Mouse (Mus musculus) hindbrain, embryonic 11.5 days (tissue): ENCODE measurements around the gene Btn2a2. TPM values are rescaled to one million over a fixed set of nuclear protein-coding genes. Genes with fewer than 3 reads are reported as not detected.

ENCODE experiments used
- ATAC-seq: fragments of 200-750 bp; cut with Nextera tagmentation; 2 replicates; pipeline ENCODE4 v1.8.0; 2017; ENCODE audit warnings: mild to moderate bottlenecking, moderate TSS enrichment, moderate library complexity; ENCODE audit not compliant: low FRiP score
- DNase-seq: peaks from one replicate; pipeline ENCODE4 v3.0.0-alpha.2; 2015; ENCODE audit warnings: low spot score
- H3K27ac ChIP-seq: fragments of 300-500 bp; sonication (generic); 2 replicates; pipeline ENCODE4 v1.5.1; 2014; ENCODE audit warnings: mild to moderate bottlenecking, low read depth, low read length
- H3K27me3 ChIP-seq: fragments of 300-500 bp; sonication (generic); 2 replicates; pipeline ENCODE4 v1.6.1; 2014; ENCODE audit warnings: mild to moderate bottlenecking, low read length, moderate library complexity, mixed read lengths; ENCODE audit not compliant: control insufficient read depth, insufficient read depth
- H3K36me3 ChIP-seq: fragments of 300-500 bp; sonication (generic); 2 replicates; pipeline ENCODE4 v1.6.1; 2014; ENCODE audit warnings: mild to moderate bottlenecking, low read length, moderate library complexity, mixed read lengths; ENCODE audit not compliant: control insufficient read depth, insufficient read depth
- H3K4me1 ChIP-seq: fragments of 300-500 bp; sonication (generic); replicated peaks from 2 replicates; pipeline ENCODE4 v1.6.1; 2014; ENCODE audit warnings: low read length, mixed read lengths; ENCODE audit not compliant: control insufficient read depth, insufficient read depth
- H3K4me2 ChIP-seq: fragments of 300-500 bp; sonication (generic); replicated peaks from 2 replicates; pipeline ENCODE4 v1.6.1; 2014; ENCODE audit warnings: mild to moderate bottlenecking, low read depth, low read length
- H3K4me3 ChIP-seq: fragments of 300-500 bp; sonication (generic); 2 replicates; pipeline ENCODE4 v1.5.1; 2014; ENCODE audit warnings: low read depth, low read length
- H3K9ac ChIP-seq: fragments of 300-500 bp; sonication (generic); 2 replicates; pipeline ENCODE4 v1.6.1; 2014; ENCODE audit warnings: low read depth, low read length
- H3K9me3 ChIP-seq: fragments of 300-500 bp; sonication (generic); 2 replicates; pipeline ENCODE4 v1.6.1; 2016; ENCODE audit warnings: low read length; ENCODE audit not compliant: control insufficient read depth
- WGBS: fragments of 180-500 bp; shearing (Covaris S2); extraction: QIAGEN DNeasy Blood & Tissue Kit; methylation state at CpG from one replicate; pipeline ENCODE4 v1.1.7; 2014; 5-methylcytosine and 5-hydroxymethylcytosine counted together
- polyA plus RNA-seq: library from polyadenylated mRNA; unstranded; fragments of >200 nt; fragmentation: Nextera tagmentation; extraction: Ambion mirVana; gene quantifications from 2 replicates; pipeline ENCODE4 v1.2.1, GENCODE M21; 2014

Gene Btn2a2
- polyA plus RNA-seq, 1 experiment from 2014 or later = 0.15 TPM

DNA sequence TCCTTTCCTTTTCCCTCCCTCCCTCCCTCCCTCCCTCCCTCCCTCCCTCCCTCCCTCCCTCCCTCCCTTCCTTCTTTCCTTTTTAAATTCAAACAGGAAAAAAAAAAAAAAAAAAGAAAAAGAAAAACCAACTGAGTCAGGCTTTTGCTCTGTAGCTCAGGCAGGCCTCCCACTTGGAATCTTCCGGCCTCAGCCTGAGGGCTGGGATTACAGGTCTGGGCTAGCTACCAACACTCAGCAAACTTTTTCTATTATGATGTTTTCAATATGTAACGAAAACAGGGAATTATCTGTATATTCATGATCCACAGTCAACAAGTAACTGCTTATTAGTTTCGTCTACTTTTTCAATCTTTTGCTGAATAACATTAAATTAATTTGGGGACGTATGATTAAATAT, 14.3 kb upstream of the Btn2a2 start:
- WGBS = 38% methylated on average over 4 of the region's 4 CpGs
- DNase-seq = no peak
- H3K4me3 ChIP-seq = no peak overlapping the region
- no peak overlapping the region for H3K27ac ChIP-seq
- H3K36me3 ChIP-seq = no peaks in the 10 kb centered on the region
- H3K9ac ChIP-seq = no peak overlapping the region
- H3K9me3 ChIP-seq = no peaks in the 10 kb centered on the region
- H3K4me1 ChIP-seq = no peaks in the 10 kb centered on the region
- ATAC-seq = no peak
- 0 out of 2 replicates have a peak, but pooled peaks cover 2% of the 10 kb centered on the region for H3K27me3 ChIP-seq
- H3K4me2 ChIP-seq = no peak overlapping the region

DNA sequence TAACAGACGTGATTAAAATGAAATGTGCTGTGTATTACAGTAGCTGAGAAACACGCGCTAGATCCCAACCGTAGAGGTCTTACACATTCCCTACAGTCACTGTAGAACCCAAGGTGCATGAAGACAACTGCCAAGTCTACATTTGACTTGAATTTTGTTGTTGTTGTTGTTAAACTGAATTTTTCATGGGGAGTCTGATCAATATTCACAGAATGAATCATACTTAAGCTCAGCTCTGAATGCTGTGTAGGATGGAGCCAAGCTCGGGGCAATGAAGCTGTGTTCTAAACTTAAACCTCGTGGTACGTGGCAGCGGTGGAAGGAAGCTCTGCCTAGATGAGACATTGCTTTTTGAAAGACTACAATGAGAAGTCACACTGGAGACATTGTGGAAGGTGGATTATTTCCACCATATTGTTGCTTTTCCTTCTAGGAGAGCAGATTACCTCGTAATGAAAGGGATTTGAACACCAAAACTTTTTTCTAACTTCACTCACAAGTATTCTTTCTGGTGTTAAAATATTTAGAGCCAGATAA, 13.4 kb upstream of the Btn2a2 start:
- no peak for ATAC-seq
- no peaks in the 10 kb centered on the region for H3K4me1 ChIP-seq
- WGBS = 31% methylated on average over 9 of the region's 9 CpGs

DNA sequence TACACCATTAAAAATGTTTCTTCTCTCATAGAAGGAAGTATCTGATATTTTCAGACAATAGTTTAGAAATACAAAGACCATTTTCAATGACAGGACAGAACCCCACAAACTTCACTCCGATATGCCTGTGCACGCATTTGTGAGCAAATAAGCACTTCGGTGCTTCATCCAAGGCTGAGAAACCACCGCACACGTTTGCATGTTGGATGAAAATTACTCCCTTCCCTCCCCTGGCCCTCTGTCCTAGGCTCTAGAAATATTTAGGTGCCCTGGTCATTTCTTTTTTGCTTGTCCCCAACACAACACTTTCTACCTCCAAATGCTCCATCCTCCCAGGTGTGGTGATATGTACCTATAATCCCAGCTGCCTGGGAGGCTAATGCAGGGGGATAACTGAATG, 12.9 kb upstream of the Btn2a2 start:
- no peak overlapping the region for H3K9ac ChIP-seq
- ATAC-seq (no peak), DNase-seq (no peak)
- 32% methylated on average over 5 of the region's 5 CpGs for WGBS
- H3K36me3 ChIP-seq = no peaks in the 10 kb centered on the region
- no peak overlapping the region for H3K4me3 ChIP-seq
- peak overlapping the region; percentile 26 for H3K4me2 ChIP-seq
- H3K27ac ChIP-seq = no peak overlapping the region
- 0 out of 2 replicates have a peak, but pooled peaks cover 2% of the 10 kb centered on the region for H3K27me3 ChIP-seq
- H3K4me1 ChIP-seq = no peaks in the 10 kb centered on the region
- no peaks in the 10 kb centered on the region for H3K9me3 ChIP-seq

More for the DNA sequence above, 13.4 kb upstream of the Btn2a2 start:
- H3K27ac ChIP-seq = no peak overlapping the region
- no peak for DNase-seq
- H3K4me2 ChIP-seq = no peak overlapping the region
- H3K4me3 ChIP-seq = no peak overlapping the region
- no peaks in the 10 kb centered on the region for H3K36me3 ChIP-seq
- no peak overlapping the region for H3K9ac ChIP-seq
- H3K9me3 ChIP-seq = no peaks in the 10 kb centered on the region
- 0 out of 2 replicates have a peak, but pooled peaks cover 2% of the 10 kb centered on the region for H3K27me3 ChIP-seq

DNA sequence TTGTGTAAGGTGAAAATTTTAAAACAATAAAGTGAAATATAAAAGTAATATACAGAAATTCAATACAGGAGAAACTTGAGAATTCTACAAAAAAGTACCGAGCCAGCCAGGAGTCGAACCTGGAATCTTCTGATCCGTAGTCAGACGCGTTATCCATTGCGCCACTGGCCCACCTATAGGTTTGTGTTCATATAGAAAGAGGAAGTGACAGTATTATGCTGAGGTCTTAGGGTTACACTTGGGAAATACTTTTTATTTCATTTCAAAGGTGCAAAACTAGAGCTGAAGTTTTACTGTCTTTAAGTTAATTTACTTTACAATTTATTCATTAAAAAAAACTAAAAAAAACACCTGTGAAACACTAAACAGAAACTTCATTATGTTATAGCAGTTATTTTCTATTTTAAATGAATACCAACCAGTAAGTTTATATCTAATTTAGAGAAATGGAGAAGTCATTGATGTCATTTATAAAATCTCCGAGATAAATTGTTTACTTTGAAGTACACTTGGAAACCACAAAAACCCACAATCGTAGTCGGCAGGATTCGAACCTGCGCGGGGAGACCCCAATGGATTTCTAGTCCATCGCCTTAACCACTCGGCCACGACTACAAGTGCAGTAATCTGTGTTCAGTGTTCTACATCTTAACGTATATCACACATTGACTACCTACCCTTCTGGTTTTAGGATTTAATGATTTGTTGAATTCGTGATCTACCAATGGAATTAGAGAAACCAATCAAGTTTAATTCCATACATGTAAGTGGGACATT, 12.0 kb upstream of the Btn2a2 start:
- Histone ChIP-seq H3K4me3 (no peak overlapping the region), H3K9me3 (no peaks in the 10 kb centered on the region), H3K36me3 (no peaks in the 10 kb centered on the region), H3K27ac (no peak overlapping the region), H3K4me1 (no peaks in the 10 kb centered on the region), H3K4me2 (no peak overlapping the region), H3K27me3 (0 out of 2 replicates have a peak, but pooled peaks cover 2% of the 10 kb centered on the region), H3K9ac (no peak overlapping the region)
- DNase-seq (peak; percentile 86), ATAC-seq (peak; percentile 80)
- 0% methylated on average over 17 of the region's 17 CpGs for WGBS

DNA sequence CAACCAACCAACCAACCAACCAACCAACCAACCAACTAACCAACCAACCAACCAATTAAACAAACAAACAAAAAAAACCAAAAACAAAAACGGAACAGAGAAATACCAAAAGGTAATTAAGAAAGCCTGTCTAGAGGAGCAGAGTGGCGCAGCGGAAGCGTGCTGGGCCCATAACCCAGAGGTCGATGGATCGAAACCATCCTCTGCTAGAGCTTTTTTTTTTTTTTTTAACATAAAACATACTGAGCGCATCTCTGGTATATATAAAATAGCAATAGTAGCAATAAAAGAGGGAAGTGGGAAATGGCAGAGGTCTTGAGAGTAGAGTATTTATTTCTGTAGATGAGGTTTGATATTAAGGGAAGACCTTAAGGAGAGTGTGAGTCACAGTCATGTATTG, 11.3 kb upstream of the Btn2a2 start:
- 3% methylated on average over 7 of the region's 7 CpGs for WGBS
- Histone ChIP-seq H3K27ac (no peak overlapping the region), H3K36me3 (no peaks in the 10 kb centered on the region), H3K4me2 (no peak overlapping the region), H3K9me3 (no peaks in the 10 kb centered on the region), H3K4me1 (no peaks in the 10 kb centered on the region), H3K27me3 (0 out of 2 replicates have a peak, but pooled peaks cover 2% of the 10 kb centered on the region), H3K4me3 (no peak overlapping the region), H3K9ac (no peak overlapping the region)
- DNase-seq = no peak
- no peak for ATAC-seq

DNA sequence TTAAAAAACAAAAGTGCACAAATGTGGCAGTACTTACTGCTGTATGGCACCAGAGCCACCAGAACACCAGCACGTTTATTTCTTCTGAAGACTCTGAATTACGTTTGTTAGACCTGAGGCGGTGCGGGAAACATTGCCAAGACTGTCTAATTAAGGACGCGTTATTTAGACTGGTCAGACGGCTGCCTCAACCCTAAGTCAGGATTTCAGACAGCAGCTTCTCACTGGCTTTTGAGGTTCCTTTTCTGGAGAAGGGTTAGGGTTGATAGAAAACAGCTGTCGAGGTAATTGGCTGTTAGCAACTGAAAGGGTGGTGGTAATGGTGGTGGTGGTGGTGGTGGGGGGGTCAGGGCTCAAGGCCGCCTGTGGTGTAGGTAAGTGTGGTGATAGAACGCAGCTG, 10.0 kb upstream of the Btn2a2 start:
- peak overlapping the region; percentile 14 for H3K4me3 ChIP-seq
- H3K4me1 ChIP-seq = no peaks in the 10 kb centered on the region
- H3K9me3 ChIP-seq = no peaks in the 10 kb centered on the region
- 0 out of 2 replicates have a peak, but pooled peaks cover 2% of the 10 kb centered on the region for H3K27me3 ChIP-seq
- peak overlapping the region; percentile 29 for H3K4me2 ChIP-seq
- no peak overlapping the region for H3K9ac ChIP-seq
- DNase-seq = no peak
- WGBS = 5% methylated on average over 10 of the region's 10 CpGs
- no peak overlapping the region for H3K27ac ChIP-seq
- no peak for ATAC-seq
- H3K36me3 ChIP-seq = no peaks in the 10 kb centered on the region

DNA sequence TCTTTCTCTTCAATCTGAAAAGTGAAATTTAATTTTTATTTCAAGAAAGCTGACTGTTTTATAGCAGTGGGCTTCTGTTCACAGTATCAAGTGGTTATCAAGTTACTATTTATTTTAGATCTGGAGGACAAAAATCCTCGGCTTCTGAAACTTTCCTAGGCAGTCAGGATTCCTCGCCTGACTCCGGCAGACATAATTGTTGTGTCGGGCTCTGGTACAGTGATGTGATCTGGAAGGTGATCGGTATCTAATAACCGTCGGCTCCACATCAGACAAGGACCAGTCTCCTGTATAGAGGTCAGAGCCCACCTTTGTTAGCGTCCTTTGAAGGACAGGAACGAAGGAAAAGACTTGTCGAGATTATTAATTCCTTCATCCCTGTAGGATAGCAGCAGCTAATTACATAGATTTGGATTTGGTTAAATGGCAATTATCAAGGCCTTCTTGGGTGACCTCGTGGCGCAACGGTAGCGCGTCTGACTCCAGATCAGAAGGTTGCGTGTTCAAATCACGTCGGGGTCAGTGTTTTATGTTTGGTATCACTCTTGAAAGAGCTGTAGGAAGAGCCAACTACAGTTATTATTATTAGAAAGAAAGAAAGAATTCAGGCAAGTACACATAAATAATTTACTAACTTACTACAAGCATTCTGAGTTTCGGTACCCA, 9.1 kb upstream of the Btn2a2 start:
- WGBS = 1% methylated on average over 19 of the region's 19 CpGs
- DNase-seq (peak; percentile 72), ATAC-seq (no peak)
- H3K4me1 ChIP-seq = no peaks in the 10 kb centered on the region
- 0 out of 2 replicates have a peak, but pooled peaks cover 2% of the 10 kb centered on the region for H3K27me3 ChIP-seq
- H3K4me2 ChIP-seq = peak overlapping the region; percentile 29; the same call in 1 of the 2 replicates
- no peaks in the 10 kb centered on the region for H3K9me3 ChIP-seq
- peak overlapping the region; percentile 14 for H3K4me3 ChIP-seq
- H3K9ac ChIP-seq = no peak overlapping the region
- H3K36me3 ChIP-seq = no peaks in the 10 kb centered on the region
- no peak overlapping the region for H3K27ac ChIP-seq

DNA sequence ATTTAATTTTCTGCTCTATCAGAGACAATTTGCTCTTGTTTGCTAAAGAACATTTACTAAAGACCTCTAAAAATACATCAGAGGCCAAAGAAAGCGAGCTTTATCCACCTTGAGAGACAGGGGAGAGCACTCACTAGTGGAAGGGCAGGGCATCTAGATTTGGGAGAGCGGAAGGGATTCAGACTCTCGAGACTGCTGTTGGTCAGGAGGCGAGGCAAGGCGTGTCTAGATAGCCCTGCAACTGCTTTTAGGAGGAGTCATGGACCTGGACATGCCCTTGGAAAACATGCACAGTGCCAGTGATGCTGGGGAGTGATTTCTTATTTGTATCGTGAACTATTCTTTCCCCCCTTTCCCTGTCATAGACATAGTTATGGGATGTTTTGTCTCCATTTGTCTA, 6.9 kb upstream of the Btn2a2 start:
- no peak for ATAC-seq
- H3K4me2 ChIP-seq = no peak overlapping the region
- H3K36me3 ChIP-seq = no peaks in the 10 kb centered on the region
- H3K9me3 ChIP-seq = no peaks in the 10 kb centered on the region
- H3K27ac ChIP-seq = no peak overlapping the region
- H3K4me1 ChIP-seq = no peaks in the 10 kb centered on the region
- H3K4me3 ChIP-seq = no peak overlapping the region
- WGBS = 83% methylated on average over 6 of the region's 6 CpGs
- 0 out of 2 replicates have a peak, but pooled peaks cover 2% of the 10 kb centered on the region for H3K27me3 ChIP-seq
- no peak overlapping the region for H3K9ac ChIP-seq
- no peak for DNase-seq
